Mouse (Mus musculus) intestine, postnatal 0 days (tissue): ENCODE data around the gene Tpmt. TPM values are rescaled to one million over a fixed set of nuclear protein-coding genes. Genes with fewer than 3 reads are reported as not detected.
A peak's percentile ranks its signal among the peaks of the same experiment; 100 is the strongest.

Source experiments
- ATAC-seq: fragments of 200-750 bp; cut with Nextera tagmentation; 2 replicates; pipeline ENCODE4 v1.8.0; 2017; ENCODE audit warnings: mild to moderate bottlenecking, moderate TSS enrichment, moderate library complexity
- H3K27ac ChIP-seq: fragments of 300-500 bp; sonication (generic); 2 replicates; pipeline ENCODE4 v1.5.1; 2014; ENCODE audit warnings: mild to moderate bottlenecking, low read depth, low read length, moderate library complexity
- H3K27me3 ChIP-seq: fragments of 300-500 bp; sonication (generic); replicated peaks from 2 replicates; pipeline ENCODE4 v1.6.1; 2014; ENCODE audit warnings: low read length, mixed read lengths; ENCODE audit not compliant: control insufficient read depth, insufficient read depth
- H3K36me3 ChIP-seq: fragments of 300-500 bp; sonication (generic); 2 replicates; pipeline ENCODE4 v1.6.1; 2014; ENCODE audit warnings: mild to moderate bottlenecking, moderate library complexity; ENCODE audit not compliant: control insufficient read depth, insufficient read depth
- H3K4me1 ChIP-seq: fragments of 300-500 bp; sonication (generic); replicated peaks from 2 replicates; pipeline ENCODE4 v1.6.1; 2014; ENCODE audit warnings: antibody characterized with exemption, low read length, mixed read lengths; ENCODE audit not compliant: control insufficient read depth, insufficient read depth
- H3K4me2 ChIP-seq: fragments of 300-500 bp; sonication (generic); replicated peaks from 2 replicates; pipeline ENCODE4 v1.6.1; 2014; ENCODE audit warnings: low read depth, mild to moderate bottlenecking, moderate library complexity
- H3K4me3 ChIP-seq: fragments of 300-500 bp; sonication (generic); 2 replicates; pipeline ENCODE4 v1.5.1; 2014; ENCODE audit warnings: low read depth, low read length
- H3K9ac ChIP-seq: fragments of 300-500 bp; sonication (generic); 2 replicates; pipeline ENCODE4 v1.6.1; 2014; ENCODE audit warnings: mild to moderate bottlenecking, low read depth, low read length
- H3K9me3 ChIP-seq: fragments of 300-500 bp; sonication (generic); 2 replicates; pipeline ENCODE4 v1.6.1; 2016; ENCODE audit warnings: mixed run types; ENCODE audit not compliant: control insufficient read depth
- CTCF ChIP-seq: sonication (generic); IDR thresholded peaks from 2 replicates; pipeline ENCODE4 v1.5.1; 2016; ENCODE audit warnings: low read depth, mild to moderate bottlenecking, control low read depth, antibody characterized with exemption, moderate library complexity
- whole genome bisulfite sequencing: fragments of 180-500 bp; shearing (Covaris S2); extraction: QIAGEN DNeasy Blood & Tissue Kit; methylation state at CpG from one replicate; pipeline ENCODE4 v1.1.7; 2014; 5-methylcytosine and 5-hydroxymethylcytosine counted together
- polyA plus RNA-seq: library from polyadenylated mRNA; unstranded; fragments of >200 nt; fragmentation: Nextera tagmentation; extraction: Ambion mirVana; gene quantifications from 2 replicates; pipeline ENCODE4 v1.2.1, GENCODE M21; 2015

The Tpmt gene
- polyA plus RNA-seq, 1 experiment from 2014 or later: 21.9 TPM

DNA sequence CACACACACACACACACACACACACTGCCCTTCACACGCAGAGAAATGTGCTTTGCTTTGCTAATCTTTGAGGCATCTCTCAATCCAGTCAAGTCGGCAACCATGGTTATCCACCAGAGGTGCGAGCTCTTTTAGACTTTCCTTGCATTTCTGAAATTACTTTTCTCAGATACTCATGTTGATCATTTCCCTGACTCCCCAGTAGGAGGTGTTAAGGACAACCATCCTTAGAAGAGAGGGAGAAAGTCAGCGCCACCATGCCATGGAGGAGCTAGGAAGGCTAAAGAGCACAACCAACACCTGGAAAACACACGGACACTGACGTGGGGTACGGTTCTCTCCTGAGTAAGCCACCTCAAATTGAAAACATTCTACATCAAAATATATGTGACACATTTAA is 68.0 kb downstream of the Tpmt start:
- Histone ChIP-seq H3K9me3 (no peaks in the 10 kb centered on the region), H3K4me1 (peaks cover 4% of the 10 kb centered on the region; the same call in 1 of the 2 replicates), H3K9ac (no peak overlapping the region), H3K27me3 (no peaks in the 10 kb centered on the region), H3K4me3 (no peak overlapping the region), H3K36me3 (no peaks in the 10 kb centered on the region), H3K4me2 (no peak overlapping the region), H3K27ac (no peak overlapping the region)
- peak; percentile 54 for TF ChIP-seq CTCF
- ATAC-seq: no peak
- WGBS: 88% methylated on average over 7 of the region's 7 CpGs

DNA sequence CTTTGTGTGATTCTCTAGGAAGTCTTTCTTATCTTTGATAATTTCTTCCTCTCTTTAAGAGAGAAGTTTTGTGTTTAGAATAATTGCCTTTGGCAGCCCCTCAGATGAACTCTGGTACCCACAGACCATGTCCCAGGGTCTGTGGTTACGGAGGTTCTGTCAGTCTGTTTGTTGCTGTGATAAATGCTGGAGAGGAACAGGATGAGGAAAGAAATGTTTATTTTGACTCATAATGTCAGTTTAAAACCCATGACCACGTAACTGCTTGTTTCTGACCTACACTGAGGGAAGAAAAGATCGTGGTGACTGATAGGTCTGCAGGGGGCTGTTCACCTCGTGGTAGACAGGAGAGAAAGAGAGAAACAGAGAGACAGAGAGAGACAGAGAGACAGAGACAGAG is 68.6 kb downstream of the Tpmt start:
- H3K27ac ChIP-seq: no peak overlapping the region

DNA sequence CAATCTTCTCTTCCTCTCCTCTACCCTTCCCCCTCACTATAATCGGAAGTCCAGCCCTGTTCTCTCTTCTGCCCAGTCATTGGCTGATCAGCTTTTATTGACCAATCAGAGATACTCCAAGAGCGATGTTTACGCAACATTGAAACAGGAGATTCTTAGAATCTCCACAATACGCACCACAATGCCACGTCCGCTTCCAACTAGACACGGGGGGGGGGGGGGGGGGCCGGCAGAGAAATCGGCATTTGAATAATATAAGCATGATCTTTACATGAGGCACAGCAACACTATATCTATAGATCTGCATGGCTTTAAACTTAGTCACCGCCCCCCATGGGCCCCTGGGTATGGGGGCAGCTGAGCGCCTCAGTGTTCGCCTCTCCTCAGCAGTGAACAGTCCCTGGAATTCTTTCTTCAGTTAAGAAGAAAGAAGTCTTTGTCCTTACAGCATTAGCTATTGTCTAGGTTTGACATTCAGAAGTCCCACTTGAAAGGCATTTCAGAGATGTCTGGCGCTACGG is 69.4 kb downstream of the Tpmt start:
- Histone ChIP-seq H3K4me2 (0 out of 2 replicates have a peak overlapping the region, but pooled peaks have one; percentile 24), H3K27ac (no peak overlapping the region), H3K27me3 (no peaks in the 10 kb centered on the region), H3K4me3 (no peak overlapping the region), H3K36me3 (no peaks in the 10 kb centered on the region), H3K9me3 (no peaks in the 10 kb centered on the region), H3K4me1 (peaks cover 4% of the 10 kb centered on the region), H3K9ac (no peak overlapping the region)
- peak; percentile 40; the same call in 1 of the 2 replicates for ATAC-seq
- TF ChIP-seq CTCF: no peak
- 57% methylated on average over 14 of the region's 14 CpGs for WGBS

More for the DNA sequence above, 68.6 kb downstream of the Tpmt start:
- Histone ChIP-seq H3K4me3 (no peak overlapping the region), H3K27me3 (no peaks in the 10 kb centered on the region), H3K36me3 (no peaks in the 10 kb centered on the region), H3K4me1 (peaks cover 3% of the 10 kb centered on the region; the same call in 1 of the 2 replicates), H3K9me3 (no peaks in the 10 kb centered on the region), H3K4me2 (no peak overlapping the region), H3K9ac (no peak overlapping the region)
- 49% methylated on average over 4 of the region's 4 CpGs for WGBS
- TF ChIP-seq CTCF: no peak
- ATAC-seq: no peak

Other genes with a start within 250 kb of the Tpmt start
- 11.3 and 12.3 TPM in 2 replicates for gene Kif13a, start 114.9 kb downstream of the Tpmt start, polyA plus RNA-seq
- gene Nhlrc1, start 29.9 kb downstream of the Tpmt start, polyA plus RNA-seq: 2.1 and 2.4 TPM in 2 replicates
- gene Kdm1b, start 1.2 kb downstream of the Tpmt start, polyA plus RNA-seq: 6.7 and 7.2 TPM in 2 replicates
- 115 and 120 TPM in 2 replicates for gene Dek, start 61.5 kb upstream of the Tpmt start, polyA plus RNA-seq
- 1.7 and 2.0 TPM in 2 replicates for gene Rnf144b, start 77.9 kb upstream of the Tpmt start, polyA plus RNA-seq